Mouse (Mus musculus) C2C12 (cell line): Measurements from ENCODE around the gene Col15a1. TPM values are rescaled to one million over a fixed set of nuclear protein-coding genes. Genes with fewer than 3 reads are reported as not detected.

ENCODE experiments used
- H3K27me3 ChIP-seq: one replicate; pipeline ENCODE4 v1.6.1; 2011; ENCODE audit not compliant: control insufficient read depth, insufficient read depth, insufficient read length
- H3K36me3 ChIP-seq: one replicate; pipeline ENCODE4 v1.6.1; 2011; ENCODE audit not compliant: control insufficient read depth, insufficient read depth
- H3K4me3 ChIP-seq: one replicate; pipeline ENCODE4 v1.5.1; 2011; ENCODE audit warnings: mild to moderate bottlenecking, control low read depth; ENCODE audit not compliant: poor library complexity, insufficient read depth, severe bottlenecking
- H3K79me2 ChIP-seq: one replicate; pipeline ENCODE4 v1.6.1; 2011; ENCODE audit not compliant: control insufficient read depth, insufficient read depth
- H3K79me3 ChIP-seq: one replicate; pipeline ENCODE4 v1.6.1; 2011; ENCODE audit warnings: low read depth, control low read depth
- H3ac ChIP-seq: one replicate; pipeline ENCODE3; 2011; ENCODE audit warnings: low read depth; ENCODE audit not compliant: control insufficient read depth, insufficient read length
- CEBPB ChIP-seq: IDR thresholded peaks from one replicate; pipeline ENCODE4 v1.6.1; 2011; ENCODE audit warnings: low read depth, mild to moderate bottlenecking, control low read depth, moderate library complexity
- CTCF ChIP-seq: IDR thresholded peaks from one replicate; pipeline ENCODE4 v1.5.1; 2011; ENCODE audit not compliant: control insufficient read depth, insufficient read depth, insufficient read length
- FOSL1 ChIP-seq: IDR thresholded peaks from one replicate; pipeline ENCODE4 v1.8.0; 2011; ENCODE audit warnings: mild to moderate bottlenecking, low read length; ENCODE audit not compliant: poor library complexity, insufficient read depth, severe bottlenecking
- MAX ChIP-seq: IDR thresholded peaks from one replicate; pipeline ENCODE4 v1.6.1; 2011; ENCODE audit warnings: mild to moderate bottlenecking, control low read depth
- MYOD1 ChIP-seq: IDR thresholded peaks from one replicate; pipeline ENCODE4 v1.6.1; 2011; ENCODE audit warnings: low read depth; ENCODE audit not compliant: control insufficient read depth, insufficient read length
- MYOG ChIP-seq: IDR thresholded peaks from one replicate; pipeline ENCODE4 v1.6.1; 2011; ENCODE audit not compliant: control insufficient read depth, insufficient read length; ENCODE audit errors: extremely low read depth
- USF1 ChIP-seq: IDR thresholded peaks from one replicate; pipeline ENCODE4 v1.6.1; 2011; ENCODE audit warnings: low read depth, mild to moderate bottlenecking, control low read depth, moderate library complexity
- polyA plus RNA-seq: library from polyadenylated mRNA; unstranded; fragments of >200 nt; fragmentation: generic; extraction: Trizol; gene quantifications from one replicate; pipeline ENCODE4 v1.2.1, GENCODE M21; 2012; ENCODE audit warnings: missing spikeins

Gene Col15a1
- polyA plus RNA-seq, 1 experiment: 0.05 TPM

- H3K4me3 ChIP-seq: no peak overlapping the region
- no peak for TF ChIP-seq MAX
- no peak for TF ChIP-seq USF1
- no peak for TF ChIP-seq CTCF
- TF ChIP-seq MYOG: no peak
- TF ChIP-seq CEBPB: no peak
- TF ChIP-seq FOSL1: no peak
- no peak for TF ChIP-seq MYOD1
- H3K36me3 ChIP-seq: no peaks in the 10 kb centered on the region
- H3K79me2 ChIP-seq: no peaks in the 10 kb centered on the region
- H3K27me3 ChIP-seq: no peaks in the 10 kb centered on the region
- no peak overlapping the region for H3ac ChIP-seq
- H3K79me3 ChIP-seq: no peaks in the 10 kb centered on the region
Measured at GRCm38 (mm10) chr4:47332812-47333343, 124.9 kb downstream of the Col15a1 start.

- Histone ChIP-seq H3ac (no peak overlapping the region), H3K27me3 (no peaks in the 10 kb centered on the region)
- TF ChIP-seq CTCF (no peak), CEBPB (no peak), MYOG (no peak), USF1 (no peak), FOSL1 (no peak), MYOD1 (no peak), MAX (no peak)
Measured at GRCm38 (mm10) chr4:47333541-47333940, 125.6 kb downstream of the Col15a1 start.

GRCm38 (mm10) chr4:47336941-47337600 is 129.1 kb downstream of the Col15a1 start:
- Histone ChIP-seq H3ac (no peak overlapping the region), H3K79me3 (no peaks in the 10 kb centered on the region), H3K4me3 (no peak overlapping the region), H3K27me3 (no peaks in the 10 kb centered on the region), H3K36me3 (no peaks in the 10 kb centered on the region), H3K79me2 (no peaks in the 10 kb centered on the region)
- no peak for TF ChIP-seq CTCF
- TF ChIP-seq MYOG: no peak
- TF ChIP-seq MYOD1: no peak
- TF ChIP-seq CEBPB: peak; percentile 56
- TF ChIP-seq MAX: no peak
- no peak for TF ChIP-seq FOSL1
- TF ChIP-seq USF1: peak; percentile 75

More at GRCm38 (mm10) chr4:47333541-47333940, 125.6 kb downstream of the Col15a1 start:
- no peak overlapping the region for H3K4me3 ChIP-seq
- H3K79me3 ChIP-seq: no peaks in the 10 kb centered on the region
- no peaks in the 10 kb centered on the region for H3K79me2 ChIP-seq
- no peaks in the 10 kb centered on the region for H3K36me3 ChIP-seq

GRCm38 (mm10) chr4:47342632-47343031 is 134.7 kb downstream of the Col15a1 start:
- Histone ChIP-seq H3K27me3 (peaks cover 5% of the 10 kb centered on the region), H3K36me3 (no peaks in the 10 kb centered on the region), H3K79me3 (no peaks in the 10 kb centered on the region), H3ac (no peak overlapping the region), H3K79me2 (no peaks in the 10 kb centered on the region), H3K4me3 (no peak overlapping the region)
- TF ChIP-seq FOSL1 (no peak), MYOD1 (peak; percentile 93)

- Histone ChIP-seq H3ac (no peak overlapping the region), H3K79me2 (no peaks in the 10 kb centered on the region), H3K27me3 (peaks cover 18% of the 10 kb centered on the region), H3K4me3 (no peak overlapping the region), H3K79me3 (no peaks in the 10 kb centered on the region), H3K36me3 (no peaks in the 10 kb centered on the region)
- TF ChIP-seq CEBPB (no peak), USF1 (no peak), FOSL1 (no peak), MYOG (no peak), MAX (no peak), MYOD1 (no peak), CTCF (no peak)
Measured at GRCm38 (mm10) chr4:47347022-47347421, 139.1 kb downstream of the Col15a1 start.

GRCm38 (mm10) chr4:47349759-47350158 is 141.8 kb downstream of the Col15a1 start:
- Histone ChIP-seq H3K27me3 (peaks cover 18% of the 10 kb centered on the region), H3K79me3 (no peaks in the 10 kb centered on the region), H3ac (no peak overlapping the region), H3K4me3 (no peak overlapping the region), H3K36me3 (no peaks in the 10 kb centered on the region), H3K79me2 (peaks cover 13% of the 10 kb centered on the region)
- no peak for TF ChIP-seq USF1
- no peak for TF ChIP-seq MAX
- TF ChIP-seq MYOD1: no peak
- TF ChIP-seq CEBPB: no peak
- TF ChIP-seq FOSL1: no peak
- TF ChIP-seq CTCF: no peak
- TF ChIP-seq MYOG: no peak
